10 mouse cellular contexts compared by ENCODE assay signal in the genomic region with DNA sequence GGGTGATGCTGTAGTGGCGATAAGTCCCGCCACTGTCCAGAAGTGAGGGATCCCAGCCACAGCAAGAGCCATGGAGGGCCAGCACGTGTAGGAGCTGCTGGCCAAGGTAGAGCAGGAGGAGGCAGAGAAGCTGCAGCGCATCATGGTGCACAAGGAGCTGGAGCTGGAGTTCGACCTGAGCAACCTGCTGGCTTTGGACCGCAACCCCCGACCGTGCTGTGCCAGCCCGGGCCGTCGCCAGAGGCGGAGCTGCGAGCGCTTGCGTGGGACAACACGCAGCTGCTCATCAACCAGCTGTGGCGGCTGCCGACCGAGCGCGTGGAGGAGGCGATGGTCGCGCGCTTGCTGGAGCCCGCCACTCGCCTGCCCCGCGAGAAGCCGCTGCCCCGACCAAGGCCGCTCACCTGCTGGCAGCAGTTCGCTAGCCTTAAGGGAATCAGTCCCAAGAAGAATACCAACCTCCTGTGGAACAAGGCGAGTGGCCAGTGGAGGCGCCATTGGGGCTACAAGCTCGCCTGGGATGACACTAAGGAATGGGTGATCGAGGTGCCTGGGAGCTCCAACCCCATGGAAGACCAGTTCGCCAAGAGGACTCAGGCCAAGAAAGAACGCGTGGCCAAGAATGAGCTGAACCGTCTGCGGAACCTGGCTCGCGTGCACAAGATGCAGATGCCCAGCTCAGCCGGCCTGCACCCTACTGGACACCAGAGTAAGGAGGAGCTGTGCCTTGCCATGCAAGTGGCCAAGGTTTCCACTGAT. TPM values are rescaled to one million over a fixed set of nuclear protein-coding genes. Genes with fewer than 3 reads are reported as not detected.
DNase-seq lines count a peak whose midpoint lies in the region; ATAC-seq and TF ChIP-seq lines count a peak whose summit lies in the region.
"Not testable (repeated sequence)": the region's sequence is repeated elsewhere in the genome, so short reads cannot be mapped to it uniquely, and the experiment has no call there.
"Had no signal": no experiment of that assay in that cellular context is flagged by ENCODE, and none has a peak within 500 bp of the region (broad histone marks: within the 10 kb centered on the region; RNA-seq: fewer than 3 reads in every experiment).

No protein-coding gene starts in this region.

- TF ChIP-seq CTCF in lung, embryonic 14.5 days (IDR thresholded peaks at IDR 0.05; ENCODE audit: low read depth), result not testable (repeated sequence)

- H3K27ac ChIP-seq in hindbrain, embryonic 11.5 days (ENCODE audit: low read depth, low read length); lung, embryonic 14.5 days (ENCODE audit: low read depth): not testable (repeated sequence)

- H3K9me3 ChIP-seq in hindbrain, embryonic 11.5 days (ENCODE audit: control insufficient read depth, low read length); lung, embryonic 14.5 days (ENCODE audit: low read depth, low read length): not testable (repeated sequence)

- not testable (repeated sequence) for H3K27me3 ChIP-seq in hindbrain, embryonic 11.5 days (ENCODE audit: control insufficient read depth, insufficient read depth, low read length); lung, embryonic 14.5 days (ENCODE audit: insufficient read depth, low read length)

- H3K9ac ChIP-seq in hindbrain, embryonic 11.5 days (ENCODE audit: low read depth, low read length), result peak overlapping the region; percentile 39
- not testable (repeated sequence) for H3K9ac ChIP-seq in lung, embryonic 14.5 days

- 24% methylated on average over 40 of the region's 45 CpGs for WGBS in hindbrain, embryonic 11.5 days
- 14% methylated on average over 43 of the region's 45 CpGs for WGBS in lung, embryonic 14.5 days

- peak overlapping the region; percentile 75 for H3K4me2 ChIP-seq in hindbrain, embryonic 11.5 days (replicated peaks; ENCODE audit: low read depth, low read length)
- H3K4me2 ChIP-seq in lung, embryonic 14.5 days, result peak overlapping the region; percentile 53

- not testable (repeated sequence) for H3K4me1 ChIP-seq in hindbrain, embryonic 11.5 days (replicated peaks; ENCODE audit: control insufficient read depth, insufficient read depth, low read length); lung, embryonic 14.5 days (ENCODE audit: insufficient read depth)

- peak; percentile 40 to 75 for DNase-seq in adrenal gland, adult (ENCODE audit: inconsistent age in 2 of 2, low spot score in 1 of 2)
- peak; percentile 72 for DNase-seq in hindbrain, embryonic 11.5 days (ENCODE audit: low spot score)
- peak; percentile 17 to 19 for DNase-seq in layer of hippocampus, postnatal 25 days (ENCODE audit: extremely low spot score in 1 of 2, low spot score in 1 of 2)
- peak; percentile 22 for DNase-seq in lung, embryonic 14.5 days
- peak; percentile 4 for DNase-seq in thymus, postnatal 4 days

- H3K36me3 ChIP-seq in hindbrain, embryonic 11.5 days (ENCODE audit: control insufficient read depth, insufficient read depth, low read length); lung, embryonic 14.5 days (ENCODE audit: insufficient read depth): not testable (repeated sequence)

- ATAC-seq in common myeloid progenitor, adult 5-6 weeks (replicated peaks; ENCODE audit: low read depth, poor library complexity, severe bottlenecking), result peak; percentile 60
- ATAC-seq in frontal cortex, adult (ENCODE audit: low TSS enrichment), result peak; percentile 91
- peak; percentile 89 for ATAC-seq in hindbrain, embryonic 11.5 days (ENCODE audit: low FRiP score)
- ATAC-seq in lung, embryonic 14.5 days (ENCODE audit: insufficient read depth), result peak; percentile 82
- ATAC-seq in neutrophil, adult 5-6 weeks (ENCODE audit: extremely low read depth, insufficient number of reproducible peaks, low FRiP score, poor library complexity, severe bottlenecking), result peak; percentile 53

- H3K4me3 ChIP-seq in hindbrain, embryonic 11.5 days (ENCODE audit: low read depth, low read length), result peak overlapping the region; percentile 40
- peak overlapping the region; percentile 32 for H3K4me3 ChIP-seq in lung, embryonic 14.5 days (ENCODE audit: low read depth, low read length)

RNA-seq across cellular contexts. Expression of gene Gm1979, which starts 2.5 kb away (rescaled TPM):
- total RNA-seq in common myeloid progenitor, adult 5-6 weeks (2017), result not detected in 2 replicates
- polyA plus RNA-seq in hindbrain, embryonic 11.5 days (2014; fragmentation: Nextera tagmentation; extraction: Ambion mirVana), result not detected in 2 replicates
- not detected for total RNA-seq in layer of hippocampus, postnatal 25 days (2021)
- polyA plus RNA-seq in lung, embryonic 14.5 days (2014; fragmentation: Nextera tagmentation; extraction: Ambion mirVana), result 0.21 TPM in 1 of 2 replicates, not detected in the other
- total RNA-seq in neutrophil, adult 5-6 weeks (2017), result not detected in 2 replicates
- polyA plus RNA-seq: frontal cortex, adult 2 months; small intestine, adult 2 months had no signal

RNA-seq across cellular contexts. Expression of gene Gm5862, which starts 15.6 kb away (rescaled TPM):
- not detected in 2 replicates for total RNA-seq in common myeloid progenitor, adult 5-6 weeks (2017)
- not detected in 2 replicates for polyA plus RNA-seq in hindbrain, embryonic 11.5 days (2014; fragmentation: Nextera tagmentation; extraction: Ambion mirVana)
- total RNA-seq in layer of hippocampus, postnatal 25 days (2021), result not detected
- 0.13 TPM in 1 of 2 replicates, not detected in the other for polyA plus RNA-seq in lung, embryonic 14.5 days (2014; fragmentation: Nextera tagmentation; extraction: Ambion mirVana)
- not detected in 2 replicates for total RNA-seq in neutrophil, adult 5-6 weeks (2017)
- polyA plus RNA-seq: frontal cortex, adult 2 months; small intestine, adult 2 months had no signal

RNA-seq across cellular contexts. Expression of gene Gm21698, which starts 18.7 kb away (rescaled TPM):
- not detected in 2 replicates for total RNA-seq in common myeloid progenitor, adult 5-6 weeks (2017)
- 0.04 TPM in 1 of 2 replicates, not detected in the other for polyA plus RNA-seq in hindbrain, embryonic 11.5 days (2014; fragmentation: Nextera tagmentation; extraction: Ambion mirVana)
- total RNA-seq in layer of hippocampus, postnatal 25 days (2021), result under 1 TPM in 1 of 2 experiments, not detected in 1; 0.40 TPM
- 0.11 TPM in 1 of 2 replicates, not detected in the other for polyA plus RNA-seq in lung, embryonic 14.5 days (2014; fragmentation: Nextera tagmentation; extraction: Ambion mirVana)
- total RNA-seq in neutrophil, adult 5-6 weeks (2017), result not detected in 2 replicates
- polyA plus RNA-seq: frontal cortex, adult 2 months; small intestine, adult 2 months had no signal

RNA-seq across cellular contexts. Expression of gene Speer4a, which starts 32.2 kb away (rescaled TPM):
- total RNA-seq in common myeloid progenitor, adult 5-6 weeks (2017), result not detected in 2 replicates
- not detected in 2 replicates for polyA plus RNA-seq in hindbrain, embryonic 11.5 days (2014; fragmentation: Nextera tagmentation; extraction: Ambion mirVana)
- not detected for total RNA-seq in layer of hippocampus, postnatal 25 days (2021)
- 0.08 TPM in 1 of 2 replicates, not detected in the other for polyA plus RNA-seq in lung, embryonic 14.5 days (2014; fragmentation: Nextera tagmentation; extraction: Ambion mirVana)
- not detected in 2 replicates for total RNA-seq in neutrophil, adult 5-6 weeks (2017)
- polyA plus RNA-seq: frontal cortex, adult 2 months; small intestine, adult 2 months had no signal

RNA-seq across cellular contexts. Expression of gene Gm21680, which starts 34.7 kb away (rescaled TPM):
- total RNA-seq in common myeloid progenitor, adult 5-6 weeks (2017), result not detected in 2 replicates
- 0.06 TPM in 1 of 2 replicates, not detected in the other for polyA plus RNA-seq in hindbrain, embryonic 11.5 days (2014; fragmentation: Nextera tagmentation; extraction: Ambion mirVana)
- under 1 TPM in 1 of 2 experiments, not detected in 1; 0.07 TPM for total RNA-seq in layer of hippocampus, postnatal 25 days (2021)
- polyA plus RNA-seq in lung, embryonic 14.5 days (2014; fragmentation: Nextera tagmentation; extraction: Ambion mirVana), result not detected in 2 replicates
- total RNA-seq in neutrophil, adult 5-6 weeks (2017), result not detected in 2 replicates
- polyA plus RNA-seq: frontal cortex, adult 2 months; small intestine, adult 2 months had no signal

Comparison
In these comparisons a context has a peak if more than half of its experiments do, and no peak if none do; other contexts are left out.
1. DNase-seq: peak in every context shown above with its lines; median percentile 72 in hindbrain, embryonic 11.5 days; 58 in adrenal gland, adult; 22 in lung, embryonic 14.5 days; 18 in layer of hippocampus, postnatal 25 days; 4 in thymus, postnatal 4 days.